Mouse (Mus musculus): ENCODE measurements at regions not wholly inside any gene's neighbourhood (a gene's known extent, or its start where the extent isn't known, plus 50 kb on each side); places are given as distances from the start of the nearest gene placed in this dataset.

DNA sequence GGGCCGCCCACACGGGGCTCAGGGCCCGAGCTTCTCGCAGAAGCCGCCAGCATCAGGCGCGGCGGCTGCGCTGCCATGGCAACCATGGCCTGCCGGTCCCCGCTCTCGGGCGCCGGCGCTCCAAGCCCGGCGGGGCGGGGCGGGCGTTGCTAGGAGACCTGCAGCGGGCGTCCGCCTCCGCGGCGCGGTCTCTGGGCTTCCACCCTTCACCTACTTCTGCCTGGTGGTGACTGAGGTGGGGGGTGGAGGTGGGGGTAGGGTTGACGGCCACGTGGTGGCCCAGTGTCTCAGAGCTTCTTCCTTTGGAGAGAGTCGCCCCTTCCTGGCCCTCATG, 64.5 kb upstream of the Foxn3 start:
- TF ChIP-seq USF1 (IDR thresholded peaks at IDR 0.05; ENCODE audit: low read depth) (peak; percentile 36), CTCF (IDR thresholded peaks at IDR 0.05; ENCODE audit: control insufficient read depth, insufficient read depth, insufficient read length) (no peak)

All from C2C12 (cell line).